Mouse (Mus musculus): ENCODE measurements at regions not wholly inside any gene's neighbourhood (a gene's known extent, or its start where the extent isn't known, plus 50 kb on each side); places are given as distances from the start of the nearest gene placed in this dataset.
A peak's percentile ranks its signal among the peaks of the same experiment; 100 is the strongest.

- DNase-seq (ENCODE audit: low spot score in 2 of 2), result peak; percentile 35 to 56
Measured at GRCm38 (mm10) chr1:55807028-55807427, 401.3 kb downstream of the Plcl1 start.

DNA sequence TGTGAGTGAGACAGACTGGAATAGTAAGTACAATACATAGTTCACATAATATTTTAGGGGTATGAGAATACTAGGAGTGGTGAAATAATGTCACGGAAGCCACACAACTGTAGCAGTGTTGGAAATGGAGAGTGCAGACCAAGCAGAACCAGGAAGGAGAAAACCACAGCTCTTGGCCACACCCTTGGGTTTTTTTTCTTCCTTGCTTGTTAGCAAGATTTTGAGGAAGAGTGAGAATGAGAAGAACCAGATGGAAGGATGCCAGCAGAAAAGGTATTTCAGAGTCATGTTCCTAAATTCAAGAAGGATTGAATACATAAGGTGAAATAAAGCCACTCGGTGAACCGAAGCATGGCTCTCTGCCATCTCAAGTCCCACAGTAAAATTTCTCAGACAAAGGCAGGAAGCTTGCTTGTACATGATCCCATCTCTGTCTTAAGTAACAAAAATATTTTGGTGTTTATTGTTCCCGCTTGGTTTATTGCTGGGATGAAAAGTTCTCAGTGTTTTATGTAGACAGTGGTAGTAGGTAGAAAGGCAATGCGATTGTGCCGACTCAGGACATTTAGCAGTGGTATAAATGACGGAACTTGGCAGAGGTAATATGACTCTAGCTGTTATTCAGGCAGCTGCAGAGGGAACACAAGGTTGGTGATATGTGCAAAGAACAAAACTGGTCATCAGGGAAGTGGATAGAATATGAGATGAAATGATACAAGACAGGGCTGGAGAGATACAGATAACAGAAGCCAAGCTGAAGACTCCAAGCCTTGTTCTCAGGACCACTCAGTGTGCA is 403.2 kb downstream of the Plcl1 start:
- peak; percentile 8 to 21 for DNase-seq (ENCODE audit: low spot score in 2 of 2)

DNA sequence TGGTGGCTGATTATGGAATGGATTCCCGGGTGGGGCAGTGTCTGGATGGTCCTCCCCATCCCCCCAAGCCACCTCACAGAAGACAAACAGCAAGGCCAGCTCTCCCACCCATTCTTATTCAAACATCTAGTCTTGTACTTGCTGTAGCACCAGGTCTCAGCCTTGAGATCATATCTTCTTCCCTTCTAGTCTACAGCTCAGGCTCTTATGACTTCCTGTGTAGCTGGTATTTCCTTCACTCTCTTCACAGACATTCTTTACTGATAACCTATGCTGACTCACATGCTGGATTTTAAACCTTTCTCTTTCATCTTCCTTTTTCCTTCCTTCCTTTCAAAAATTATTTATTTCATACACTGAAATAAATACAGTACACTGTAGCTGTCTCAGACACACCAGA is 406.8 kb downstream of the Plcl1 start:
- no peak for DNase-seq (ENCODE audit: low spot score in 2 of 2)

DNA sequence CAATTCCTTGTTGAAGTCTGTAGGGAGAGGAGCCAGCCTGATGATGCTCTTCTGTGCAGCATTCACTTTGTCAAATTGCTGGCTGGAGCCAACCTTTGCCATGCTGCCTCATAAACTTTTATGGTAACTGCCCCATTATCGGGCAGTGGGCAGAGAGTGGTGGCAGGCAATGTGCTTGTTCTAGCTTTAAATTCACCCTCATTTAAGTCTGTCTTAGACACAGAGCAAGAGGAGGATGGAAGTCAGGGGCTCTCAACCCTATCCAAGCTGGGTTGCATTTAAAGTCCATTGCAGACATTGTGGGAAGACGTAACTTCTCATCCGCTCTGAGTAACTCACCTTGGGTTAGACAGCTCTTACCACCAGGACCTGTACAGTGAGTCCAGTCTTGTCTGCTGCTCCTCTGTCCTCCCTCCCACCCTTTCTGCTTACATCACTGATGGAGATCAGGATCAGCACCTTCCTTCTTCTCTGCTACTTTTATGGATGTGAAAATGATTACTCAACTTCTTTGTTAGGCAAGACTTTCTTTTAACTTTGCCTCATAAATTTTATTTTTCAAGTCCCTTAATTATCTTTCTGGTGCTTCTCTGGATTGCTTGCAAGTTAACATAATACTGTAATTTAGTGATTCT is 415.3 kb downstream of the Plcl1 start:
- no peak for DNase-seq (ENCODE audit: low spot score in 2 of 2)

DNA sequence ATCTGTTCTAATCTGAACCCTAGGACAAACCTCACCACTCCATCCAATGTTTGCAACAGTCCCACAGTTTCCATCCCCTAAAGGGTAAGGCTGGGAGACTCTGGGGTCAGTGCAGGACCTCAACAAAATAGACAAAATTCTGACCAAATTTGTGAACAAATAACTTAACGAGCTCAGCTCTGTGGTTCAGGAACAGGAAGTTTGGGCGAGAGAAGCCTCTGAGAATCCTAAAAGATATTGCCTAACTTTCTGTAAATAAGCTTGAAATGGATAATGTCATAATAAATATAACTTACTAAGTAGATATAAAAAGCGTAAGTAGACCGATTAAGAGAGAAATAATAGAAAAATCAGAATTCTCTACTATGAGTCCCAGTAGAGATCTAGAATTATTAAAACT is 416.9 kb downstream of the Plcl1 start:
- no peak for DNase-seq (ENCODE audit: low spot score in 2 of 2)

GRCm38 (mm10) chr1:55827191-55827590 is 421.5 kb downstream of the Plcl1 start:
- DNase-seq (ENCODE audit: low spot score in 2 of 2), result no peak

DNA sequence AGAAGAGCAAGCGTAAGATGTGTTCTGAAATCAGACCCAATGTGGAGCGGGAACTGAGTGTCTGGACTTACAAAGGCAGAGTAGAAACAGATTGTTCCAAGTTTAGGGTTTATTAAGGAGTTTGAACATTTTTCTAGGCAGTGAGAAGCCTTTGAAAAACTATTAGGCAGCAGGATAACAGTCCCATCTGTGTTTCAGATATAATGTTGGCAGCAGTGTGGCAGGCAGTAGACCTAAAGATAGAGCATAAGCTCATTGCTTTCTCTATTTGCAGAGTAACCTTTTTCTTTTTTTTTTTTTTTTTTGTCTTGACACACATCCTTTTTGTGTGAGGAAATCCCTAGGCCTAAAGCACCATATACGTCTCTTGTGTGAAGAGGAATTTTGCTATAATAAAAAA is 429.6 kb downstream of the Plcl1 start:
- no peak for DNase-seq (ENCODE audit: low spot score in 2 of 2)

- DNase-seq (ENCODE audit: low spot score in 2 of 2), result no peak
Measured at GRCm38 (mm10) chr1:55836750-55837149, 431.0 kb downstream of the Plcl1 start.

- no peak for DNase-seq (ENCODE audit: low spot score in 2 of 2)
Measured at GRCm38 (mm10) chr1:55837366-55837765, 431.6 kb downstream of the Plcl1 start.

DNA sequence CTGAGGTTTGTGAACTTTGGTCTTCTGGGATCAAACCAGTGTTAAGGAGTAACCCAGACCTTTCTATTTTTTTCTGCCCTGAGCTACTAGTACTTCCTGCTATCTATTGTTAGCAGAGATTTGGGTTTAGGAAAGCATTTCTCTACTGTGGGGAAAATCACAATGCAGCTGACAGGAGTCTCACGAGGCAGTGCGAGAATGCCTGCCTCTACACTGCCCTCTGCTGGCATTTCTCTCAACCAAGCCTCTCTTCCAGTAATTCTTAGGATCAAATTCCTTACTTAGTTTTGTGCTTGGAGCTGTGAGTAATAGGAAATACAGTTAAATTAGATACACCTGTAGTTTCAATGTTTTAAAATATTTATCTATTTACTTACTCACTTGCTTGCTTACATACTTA is 432.4 kb downstream of the Plcl1 start:
- DNase-seq (ENCODE audit: low spot score in 2 of 2), result peak; percentile 12 to 51

DNA sequence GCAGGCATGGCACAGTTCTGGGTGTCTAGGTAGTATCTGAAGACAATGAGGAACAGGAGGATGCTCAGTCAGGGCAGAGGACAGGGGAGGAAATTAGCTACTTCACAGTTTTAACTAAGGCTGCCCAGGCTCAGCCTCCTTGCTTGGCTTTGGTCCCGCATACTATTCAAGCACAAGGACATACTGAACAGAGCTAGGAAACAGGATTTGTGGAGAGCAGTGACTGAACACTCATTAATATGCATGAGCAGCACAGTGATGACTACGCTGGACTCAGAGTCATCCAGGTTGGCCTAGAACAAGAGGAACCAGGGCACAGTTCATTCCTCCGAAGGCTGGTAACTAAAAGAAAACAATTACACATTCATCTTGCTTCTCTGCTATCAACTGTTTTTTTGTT is 443.1 kb downstream of the Plcl1 start:
- no peak for DNase-seq (ENCODE audit: low spot score in 2 of 2)

- DNase-seq (ENCODE audit: low spot score in 2 of 2), result no peak
Measured at GRCm38 (mm10) chr1:55852354-55852753, 446.6 kb downstream of the Plcl1 start.

- no peak for DNase-seq (ENCODE audit: low spot score in 2 of 2)
Measured at GRCm38 (mm10) chr1:55859113-55859512, 453.4 kb downstream of the Plcl1 start.

GRCm38 (mm10) chr1:55863113-55863512 is 457.4 kb downstream of the Plcl1 start:
- no peak for DNase-seq (ENCODE audit: low spot score in 2 of 2)

DNA sequence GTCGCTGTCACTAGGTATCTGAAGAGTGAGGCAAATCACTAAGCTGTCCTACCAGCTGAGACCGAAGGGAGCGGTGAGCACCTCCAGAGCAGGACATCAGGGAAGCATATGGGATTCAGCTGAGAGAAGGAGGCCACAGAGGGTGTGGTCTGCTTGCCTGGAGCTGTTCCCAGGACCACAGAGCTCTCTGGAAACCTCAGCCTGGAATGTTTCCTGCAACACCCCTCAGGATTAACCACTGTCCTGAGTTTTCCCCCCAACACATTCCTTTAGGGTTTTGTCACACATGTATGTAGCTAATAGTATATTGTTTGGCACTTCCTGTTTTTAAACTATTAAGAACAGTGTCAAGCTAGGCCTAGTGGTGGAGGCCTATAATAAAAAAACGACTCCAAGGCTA is 459.6 kb downstream of the Plcl1 start:
- DNase-seq (ENCODE audit: low spot score in 2 of 2), result peak in 1 of 2 experiments; percentile 4

GRCm38 (mm10) chr1:55866677-55867076 is 461.0 kb downstream of the Plcl1 start:
- DNase-seq (ENCODE audit: low spot score in 2 of 2), result no peak

DNA sequence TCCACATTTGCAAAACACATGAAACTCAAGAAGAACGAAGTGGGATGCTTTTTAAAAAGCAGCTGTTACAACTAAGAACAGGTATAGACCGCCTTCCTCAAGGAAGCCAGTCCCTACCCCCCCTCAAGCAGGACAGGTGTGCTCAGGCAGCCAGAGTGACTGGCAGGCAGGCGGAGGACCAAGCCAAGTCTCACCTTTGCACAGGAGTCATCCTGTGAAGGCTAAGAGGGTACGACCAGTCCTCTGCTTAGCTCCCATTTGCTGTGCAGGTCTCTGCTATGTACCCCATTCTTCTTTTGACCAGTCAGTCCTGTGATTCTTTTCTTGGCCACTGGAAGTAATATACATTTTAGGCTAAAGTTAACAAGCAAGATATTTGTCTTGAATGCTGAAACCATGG is 467.9 kb downstream of the Plcl1 start:
- no peak for DNase-seq (ENCODE audit: low spot score in 2 of 2)

DNA sequence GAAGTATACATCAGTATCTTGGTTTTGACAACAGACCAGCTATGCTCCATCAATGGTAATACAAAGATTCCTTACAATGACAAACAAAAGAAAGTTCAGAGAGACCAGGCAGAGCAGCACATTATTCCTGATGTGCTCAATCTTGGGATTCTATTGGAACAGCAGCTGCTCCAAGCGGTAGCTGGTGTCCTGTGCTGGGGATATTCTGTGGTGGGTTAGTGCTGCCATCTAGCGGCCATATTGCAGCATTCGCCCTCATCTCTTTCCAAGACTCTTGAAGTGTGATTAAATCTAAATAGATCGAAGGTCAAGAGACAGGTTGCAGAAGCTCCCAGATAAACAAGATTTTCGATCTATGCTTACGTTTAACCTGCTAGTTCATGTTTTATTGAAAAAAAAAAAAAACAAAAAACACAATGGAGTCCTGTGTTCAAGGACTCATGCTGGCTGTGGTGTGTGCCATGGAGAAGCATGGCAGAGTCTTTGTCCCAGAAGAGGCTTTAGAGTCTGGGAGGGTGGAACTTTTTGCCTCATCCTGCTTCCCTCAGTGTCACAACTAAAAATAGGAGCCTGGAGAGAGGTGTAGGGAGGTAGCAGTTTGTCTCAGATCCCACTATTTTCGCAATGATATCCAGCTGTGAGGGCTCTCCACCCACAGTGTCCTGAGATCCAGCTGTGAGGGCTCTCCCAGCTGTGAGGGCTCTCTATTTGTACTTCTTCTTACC is 468.6 kb downstream of the Plcl1 start:
- DNase-seq (ENCODE audit: low spot score in 2 of 2), result peak; percentile 11 to 35

- DNase-seq (ENCODE audit: low spot score in 2 of 2), result no peak
Measured at GRCm38 (mm10) chr1:55874868-55875144, 469.1 kb downstream of the Plcl1 start.

DNA sequence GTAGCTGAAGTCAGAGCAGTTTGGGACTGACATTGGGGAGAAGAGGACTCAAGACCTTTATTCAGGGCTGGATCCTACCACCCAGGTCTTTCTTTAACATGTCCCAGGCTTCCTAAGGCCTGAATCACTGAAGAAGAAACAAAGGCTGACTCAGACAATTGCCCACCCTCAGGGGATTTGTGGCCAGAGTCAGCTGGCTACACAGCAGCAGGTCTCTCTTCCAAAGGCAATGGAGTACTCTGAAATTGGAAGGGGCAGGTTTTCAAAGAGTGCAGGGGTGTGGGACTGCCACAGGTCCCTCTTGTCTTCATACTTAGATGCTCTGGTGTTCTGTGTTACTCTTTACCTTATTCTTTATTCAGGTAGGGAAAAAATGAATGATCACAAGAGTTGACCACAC is 478.9 kb downstream of the Plcl1 start:
- no peak for DNase-seq (ENCODE audit: low spot score in 2 of 2)

DNA sequence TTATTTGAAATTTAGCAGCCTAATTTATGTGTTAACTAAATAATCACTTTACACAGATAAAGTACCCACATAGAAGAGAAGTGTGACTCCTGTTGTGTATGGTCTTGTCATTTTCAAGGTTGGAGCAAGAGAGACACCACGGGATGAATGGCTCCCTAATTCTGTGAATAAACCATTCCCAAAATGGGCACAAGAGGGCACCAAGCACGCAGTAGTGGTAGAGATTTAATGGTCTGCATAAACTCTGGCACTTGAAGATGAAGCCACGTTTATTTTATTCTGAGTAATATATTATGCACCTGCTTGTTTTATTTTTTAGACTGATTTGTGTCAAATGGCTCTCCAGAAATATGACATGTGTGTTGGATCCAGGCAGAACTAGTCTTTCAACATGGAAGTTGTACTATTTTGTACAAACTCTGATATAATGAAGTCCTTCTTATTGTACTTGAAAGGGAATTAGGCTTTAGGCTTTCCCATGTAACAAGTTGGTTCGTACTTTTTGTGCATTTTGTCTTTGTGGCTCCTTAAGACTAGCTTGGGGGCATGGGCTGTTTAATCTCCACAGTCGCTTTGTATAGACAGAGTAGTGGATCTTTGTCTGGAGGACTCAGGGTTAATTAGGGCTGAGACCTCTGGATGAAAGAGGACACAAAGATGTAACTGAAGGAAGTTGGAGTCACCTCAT is 480.8 kb downstream of the Plcl1 start:
- DNase-seq (ENCODE audit: low spot score in 2 of 2), result no peak

DNA sequence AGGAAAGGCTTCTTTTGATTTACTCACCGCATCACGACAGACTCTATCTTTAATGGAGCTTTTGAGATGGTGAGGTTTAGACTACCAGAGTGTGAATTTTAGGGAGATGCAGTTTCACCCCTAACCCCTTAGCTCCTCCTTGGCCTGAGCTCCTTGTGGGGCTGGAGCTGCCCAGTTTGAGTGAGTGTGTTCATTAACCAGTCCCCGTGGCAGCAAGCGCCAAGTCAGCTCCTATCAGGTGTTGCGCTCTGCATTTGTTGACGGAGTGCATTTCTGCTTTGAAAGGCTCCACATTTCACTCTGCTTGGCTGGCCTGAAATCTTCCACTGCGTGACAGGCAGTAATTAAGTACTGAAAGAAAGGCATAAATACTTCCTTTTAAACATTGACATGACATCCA is 481.7 kb downstream of the Plcl1 start:
- no peak for DNase-seq (ENCODE audit: low spot score in 2 of 2)
